Mouse (Mus musculus) CH12.LX (cell line): ENCODE measurements at regions not wholly inside any gene's neighbourhood (a gene's known extent, or its start where the extent isn't known, plus 50 kb on each side); places are given as distances from the start of the nearest gene placed in this dataset.

Source experiments
- DNase-seq: peaks from one replicate; pipeline ENCODE4 v3.0.0-alpha.2; 2013; ENCODE audit errors: extremely low read depth
- H3K27ac ChIP-seq: 2 replicates; pipeline ENCODE4 v1.5.1; 2012; ENCODE audit warnings: low read depth, mild to moderate bottlenecking, control low read depth, moderate library complexity; ENCODE audit not compliant: insufficient read depth
- H3K27me3 ChIP-seq: replicated peaks from 2 replicates; pipeline ENCODE3; 2012; ENCODE audit warnings: inconsistent platforms
- H3K36me3 ChIP-seq, 2 experiments: replicated peaks in 1 of 2; 2 replicates each; pipeline versions ENCODE3 to v1.6.1; 2012; ENCODE audit warnings: inconsistent platforms in 1 of 2, low read length in 1 of 2, mild to moderate bottlenecking in 1 of 2, mixed read lengths in 1 of 2, moderate library complexity in 1 of 2; ENCODE audit not compliant: control insufficient read depth in 1 of 2, insufficient read depth in 1 of 2
- H3K4me1 ChIP-seq, 2 experiments: 2 replicates each; pipeline ENCODE4 v1.6.1; 2012; ENCODE audit warnings: inconsistent platforms in 1 of 2, moderate library complexity in 1 of 2; ENCODE audit not compliant: insufficient read depth in 2 of 2, control insufficient read depth in 1 of 2
- H3K4me2 ChIP-seq: 2 replicates; pipeline ENCODE4 v1.6.1; 2012; ENCODE audit warnings: low read depth, mild to moderate bottlenecking, control low read depth; ENCODE audit not compliant: poor library complexity, insufficient read depth, severe bottlenecking
- H3K4me3 ChIP-seq, 3 experiments: fragments of 150-350 bp in 1 of 3; sonication (generic) in 1 of 3; replicated peaks in 1 of 3; 2 replicates each; pipeline versions ENCODE3 to v1.5.1; 2011 to 2012; ENCODE audit warnings: low read depth in 2 of 3, low read length in 2 of 3, mild to moderate bottlenecking in 2 of 3, moderate library complexity in 2 of 3, control low read depth in 1 of 3, improper control_type of control experiment in 1 of 3, inconsistent platforms in 1 of 3, mixed read lengths in 1 of 3; ENCODE audit not compliant: poor library complexity in 1 of 3
- H3K79me2 ChIP-seq: replicated peaks from 2 replicates; pipeline ENCODE4 v1.6.1; 2012; ENCODE audit warnings: mild to moderate bottlenecking, moderate library complexity; ENCODE audit not compliant: control insufficient read depth, poor library complexity, insufficient read depth, severe bottlenecking; ENCODE audit errors: extremely low read depth
- H3K9ac ChIP-seq: 2 replicates; pipeline ENCODE4 v1.6.1; 2012; ENCODE audit warnings: low read depth, mild to moderate bottlenecking, control low read depth, moderate library complexity; ENCODE audit not compliant: insufficient read depth
- H3K9me3 ChIP-seq: replicated peaks from 2 replicates; pipeline ENCODE3; 2012; ENCODE audit warnings: low read length, inconsistent platforms, mixed read lengths
- BHLHE40 ChIP-seq: IDR thresholded peaks from 2 replicates; pipeline ENCODE4 v1.6.1; 2011; ENCODE audit warnings: mild to moderate bottlenecking, low read depth, low read length, improper control_type of control experiment
- CHD2 ChIP-seq: IDR thresholded peaks from 2 replicates; pipeline ENCODE4 v1.6.1; 2011; ENCODE audit warnings: low read length, improper control_type of control experiment
- CTCF ChIP-seq, 2 experiments: IDR thresholded peaks in 1 of 2; conservative IDR thresholded peaks in 1 of 2; 2 replicates each; pipeline ENCODE4 v1.5.1; 2011 to 2012; ENCODE audit warnings: low read depth in 2 of 2, low read length in 2 of 2, improper control_type of control experiment in 1 of 2, inconsistent platforms in 1 of 2, mild to moderate bottlenecking in 1 of 2, moderate library complexity in 1 of 2
- E2F4 ChIP-seq: IDR thresholded peaks from 2 replicates; pipeline ENCODE4 v1.6.1; 2011; ENCODE audit warnings: low read depth, low read length, improper control_type of control experiment; ENCODE audit not compliant: insufficient replicate concordance
- ETS1 ChIP-seq: conservative IDR thresholded peaks from 2 replicates; pipeline ENCODE4 v1.6.1; 2012; ENCODE audit warnings: low read depth, mild to moderate bottlenecking, inconsistent platforms, low read length, improper control_type of control experiment, moderate library complexity
- GABPA ChIP-seq: IDR thresholded peaks from 2 replicates; pipeline ENCODE4 v1.6.1; 2012; ENCODE audit warnings: low read depth, low read length, improper control_type of control experiment, inconsistent platforms; ENCODE audit not compliant: insufficient replicate concordance
- JUN ChIP-seq: IDR thresholded peaks from 2 replicates; pipeline ENCODE4 v1.6.1; 2011; ENCODE audit warnings: low read depth, mild to moderate bottlenecking, low read length, improper control_type of control experiment, moderate library complexity; ENCODE audit not compliant: insufficient read depth
- JUND ChIP-seq: conservative IDR thresholded peaks from 2 replicates; pipeline ENCODE4 v1.6.1; 2011; ENCODE audit warnings: low read depth, low read length, improper control_type of control experiment
- MAFK ChIP-seq: IDR thresholded peaks from 2 replicates; pipeline ENCODE4 v1.6.1; 2011; ENCODE audit warnings: low read length, improper control_type of control experiment; ENCODE audit not compliant: insufficient replicate concordance
- MAZ ChIP-seq: IDR thresholded peaks from 2 replicates; pipeline ENCODE4 v1.6.1; 2012; ENCODE audit warnings: low read depth, mild to moderate bottlenecking, inconsistent platforms, low read length, improper control_type of control experiment, moderate library complexity
- MEF2A ChIP-seq: IDR thresholded peaks from 2 replicates; pipeline ENCODE4 v1.6.1; 2014; ENCODE audit warnings: low read depth, mild to moderate bottlenecking, inconsistent platforms, low read length, improper control_type of control experiment, borderline replicate concordance
- MXI1 ChIP-seq: IDR thresholded peaks from 2 replicates; pipeline ENCODE4 v1.6.1; 2011; ENCODE audit warnings: mild to moderate bottlenecking, low read depth, low read length, improper control_type of control experiment
- MYC ChIP-seq: IDR thresholded peaks from 2 replicates; pipeline ENCODE4 v1.6.1; 2011; ENCODE audit warnings: low read depth, mild to moderate bottlenecking, improper control_type of control experiment, low read length
- NELFE ChIP-seq: IDR thresholded peaks from 2 replicates; pipeline ENCODE4 v1.6.1; 2011; ENCODE audit warnings: low read depth, low read length, improper control_type of control experiment
- POLR2A ChIP-seq: IDR thresholded peaks from 2 replicates; pipeline ENCODE4 v1.6.1; 2011; ENCODE audit warnings: low read depth, mild to moderate bottlenecking, improper control_type of control experiment, low read length
- RAD21 ChIP-seq: IDR thresholded peaks from 2 replicates; pipeline ENCODE4 v1.6.1; 2011; ENCODE audit warnings: low read depth, mild to moderate bottlenecking, low read length, improper control_type of control experiment, moderate library complexity
- RCOR1 ChIP-seq: conservative IDR thresholded peaks from 2 replicates; pipeline ENCODE4 v1.6.1; 2012; ENCODE audit warnings: low read depth, mild to moderate bottlenecking, inconsistent platforms, low read length, improper control_type of control experiment
- SIN3A ChIP-seq: IDR thresholded peaks from 2 replicates; pipeline ENCODE4 v1.6.1; 2012; ENCODE audit warnings: low read length, improper control_type of control experiment, inconsistent platforms
- TCF12 ChIP-seq: IDR thresholded peaks from 2 replicates; pipeline ENCODE4 v1.6.1; 2014; ENCODE audit warnings: low read depth, mild to moderate bottlenecking, inconsistent platforms, low read length, improper control_type of control experiment
- dilution Hi-C: fragments of 300-500 bp; cut with MboI; formaldehyde crosslinking; loops from 2 replicates; pipeline ENCODE4 v1.14.3; 2020; ENCODE audit warnings: low sequenced_read_pairs; ENCODE audit not compliant: extremely low pct_unique_long_range_greater_than_20kb, extremely low pct_ligation_motif_present
- in situ Hi-C: fragments of 300-500 bp; cut with MboI; formaldehyde crosslinking; loops from 3 replicates; pipeline ENCODE4 v1.14.3; 2019; ENCODE audit warnings: low sequenced_read_pairs, low pct_ligation_motif_present, low pct_unique_long_range_greater_than_20kb, mixed read lengths

GRCm38 (mm10) chrX:13370319-13370718, 89.5 kb downstream of the Ddx3x start:
- no peak overlapping the region for H3K4me3 ChIP-seq
- H3K79me2 ChIP-seq: no peaks in the 10 kb centered on the region
- in situ Hi-C loops: no loop called here
- H3K9ac ChIP-seq: no peak overlapping the region
- dilution Hi-C loops: no loop called here
- no peaks in the 10 kb centered on the region for H3K36me3 ChIP-seq
- no peak for TF ChIP-seq JUND
- no peak overlapping the region for H3K4me2 ChIP-seq
- no peaks in the 10 kb centered on the region for H3K4me1 ChIP-seq
- H3K27me3 ChIP-seq: no peaks in the 10 kb centered on the region
- H3K9me3 ChIP-seq: no peaks in the 10 kb centered on the region
- H3K27ac ChIP-seq: no peak overlapping the region
- DNase-seq: no peak

GRCm38 (mm10) chrX:13372752-13373151, 92.0 kb downstream of the Ddx3x start:
- no peaks in the 10 kb centered on the region for H3K36me3 ChIP-seq
- no peaks in the 10 kb centered on the region for H3K79me2 ChIP-seq
- H3K27me3 ChIP-seq: no peaks in the 10 kb centered on the region
- H3K4me3 ChIP-seq: no peak overlapping the region
- in situ Hi-C loops: no loop called here
- no peaks in the 10 kb centered on the region for H3K4me1 ChIP-seq
- DNase-seq: no peak
- no peak overlapping the region for H3K4me2 ChIP-seq
- dilution Hi-C loops: no loop called here
- no peak overlapping the region for H3K27ac ChIP-seq
- TF ChIP-seq CTCF (conservative IDR thresholded peaks at IDR 0.05 in 1 of 2, IDR thresholded peaks at IDR 0.05 in 1 of 2; ENCODE audit: low read depth in 2 of 2, low read length in 2 of 2): no peak
- TF ChIP-seq MYC: no peak
- no peak for TF ChIP-seq MEF2A
- TF ChIP-seq MAFK: no peak
- TF ChIP-seq NELFE: no peak
- no peak for TF ChIP-seq POLR2A
- no peak for TF ChIP-seq SIN3A
- no peaks in the 10 kb centered on the region for H3K9me3 ChIP-seq
- H3K9ac ChIP-seq: no peak overlapping the region

- no peaks in the 10 kb centered on the region for H3K36me3 ChIP-seq
- H3K79me2 ChIP-seq: no peaks in the 10 kb centered on the region
- in situ Hi-C loops: no loop called here
- H3K9me3 ChIP-seq: no peaks in the 10 kb centered on the region
- no peak overlapping the region for H3K4me2 ChIP-seq
- TF ChIP-seq ETS1 (no peak), TCF12 (no peak), MEF2A (no peak), GABPA (no peak), MAFK (no peak), BHLHE40 (no peak), CHD2 (no peak), RCOR1 (no peak), MXI1 (no peak), MAZ (no peak), RAD21 (no peak), E2F4 (no peak), JUN (no peak), NELFE (no peak), POLR2A (no peak)
- no peak overlapping the region for H3K9ac ChIP-seq
- H3K27me3 ChIP-seq: no peaks in the 10 kb centered on the region
- dilution Hi-C loops: no loop called here
- no peak overlapping the region for H3K27ac ChIP-seq
- H3K4me1 ChIP-seq: no peaks in the 10 kb centered on the region
- no peak overlapping the region for H3K4me3 ChIP-seq
- DNase-seq: no peak
Measured at GRCm38 (mm10) chrX:13386354-13386753, 79.6 kb upstream of the Nyx start.
